Comparison of ENCODE assay signal across 33 mouse cellular contexts in the genomic region with DNA sequence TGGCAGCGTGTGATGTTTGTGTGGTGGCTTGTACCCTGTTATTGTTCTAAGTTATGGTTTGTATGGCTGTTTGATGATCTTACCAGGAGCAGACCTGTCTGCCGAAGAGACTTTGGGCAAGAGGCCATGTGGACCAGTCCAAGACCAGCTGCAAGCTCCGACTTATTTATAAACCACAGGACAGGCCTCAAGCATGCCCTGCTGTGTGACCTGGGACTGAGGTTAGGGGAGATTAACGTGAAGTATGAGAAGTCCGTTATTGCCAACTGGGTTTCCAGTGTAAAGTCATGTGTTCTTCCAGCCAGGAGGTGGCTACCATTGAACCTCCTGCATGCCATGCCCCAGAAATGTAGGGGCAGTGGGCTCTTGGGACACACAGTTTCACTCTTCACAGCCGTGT. TPM values are rescaled to one million over a fixed set of nuclear protein-coding genes. Genes with fewer than 3 reads are reported as not detected.
DNase-seq lines count a peak whose midpoint lies in the region; ATAC-seq and TF ChIP-seq lines count a peak whose summit lies in the region.
"Had no signal": no experiment of that assay in that cellular context is flagged by ENCODE, and none has a peak within 500 bp of the region (broad histone marks: within the 10 kb centered on the region; RNA-seq: fewer than 3 reads in every experiment).

No protein-coding gene starts in this region.

- H3K4me3 ChIP-seq in heart, embryonic 11.5 days (ENCODE audit: low read depth, low read length): no peak overlapping the region
- H3K4me3 ChIP-seq in layer of hippocampus, adult 2 months: no peak overlapping the region
- H3K4me3 ChIP-seq: embryonic facial prominence, embryonic 12.5 days; forebrain, embryonic 10.5 days; hindbrain, embryonic 13.5 days; liver, embryonic 12.5 days; midbrain, embryonic 12.5 days; neural tube, embryonic 13.5 days; stomach, embryonic 15.5 days had no signal

- intact Hi-C loops in gastrocnemius, postnatal 14 days (cut with DNase I; ENCODE audit: low total_unique reads): no loop called here
- intact Hi-C loops in heart, postnatal 14 days (cut with DNase I): no loop called here

- no peaks in the 10 kb centered on the region for H3K36me3 ChIP-seq in heart, embryonic 11.5 days (ENCODE audit: control insufficient read depth, insufficient read depth, low read length)
- H3K36me3 ChIP-seq: embryonic facial prominence, embryonic 12.5 days; forebrain, embryonic 10.5 days; hindbrain, embryonic 13.5 days; liver, embryonic 12.5 days; midbrain, embryonic 12.5 days; neural tube, embryonic 13.5 days; stomach, embryonic 15.5 days had no signal

- 85% methylated on average over 6 of the region's 6 CpGs for WGBS in heart, embryonic 11.5 days (ENCODE audit: insufficient replicate concordance)

- ATAC-seq in heart, embryonic 11.5 days (replicated peaks; ENCODE audit: insufficient number of reproducible peaks, low FRiP score, low TSS enrichment): no peak
- ATAC-seq: CD4-positive, CD25-positive, alpha-beta regulatory T cell, adult 4 months; forebrain, postnatal 0 days; intestine, postnatal 0 days; liver, embryonic 12.5 days; liver, postnatal 0 days had no signal

- TF ChIP-seq CTCF in layer of hippocampus, adult 2 months (conservative IDR thresholded peaks at IDR 0.05): no peak

- H3K4me1 ChIP-seq in heart, embryonic 11.5 days (ENCODE audit: control insufficient read depth, insufficient read depth, low read length): no peaks in the 10 kb centered on the region
- H3K4me1 ChIP-seq: embryonic facial prominence, embryonic 12.5 days; forebrain, embryonic 10.5 days; hindbrain, embryonic 13.5 days; liver, embryonic 12.5 days; megakaryocyte, embryonic 14.5 days; midbrain, embryonic 12.5 days; neural tube, embryonic 13.5 days; stomach, embryonic 15.5 days had no signal

- H3K4me2 ChIP-seq in heart, embryonic 11.5 days: no peak overlapping the region
- H3K4me2 ChIP-seq: embryonic facial prominence, embryonic 12.5 days; hindbrain, embryonic 13.5 days; liver, embryonic 12.5 days; midbrain, embryonic 12.5 days; neural tube, embryonic 13.5 days; stomach, embryonic 15.5 days had no signal

- no peaks in the 10 kb centered on the region for H3K27me3 ChIP-seq in heart, embryonic 11.5 days (ENCODE audit: control insufficient read depth, insufficient read depth, low read length)
- H3K27me3 ChIP-seq: embryonic facial prominence, embryonic 12.5 days; hindbrain, embryonic 13.5 days; liver, embryonic 12.5 days; midbrain, embryonic 12.5 days; neural tube, embryonic 13.5 days; stomach, embryonic 15.5 days had no signal

- no peak overlapping the region for H3K9ac ChIP-seq in heart, embryonic 11.5 days (ENCODE audit: low read depth, low read length)
- H3K9ac ChIP-seq: embryonic facial prominence, embryonic 12.5 days; forebrain, postnatal 0 days; hindbrain, embryonic 13.5 days; liver, embryonic 12.5 days; liver, postnatal 0 days; midbrain, embryonic 12.5 days; neural tube, embryonic 13.5 days; stomach, embryonic 15.5 days had no signal

- H3K27ac ChIP-seq in heart, embryonic 11.5 days (ENCODE audit: low read depth, low read length): no peak overlapping the region
- H3K27ac ChIP-seq in layer of hippocampus, adult 2 months: no peak overlapping the region
- H3K27ac ChIP-seq: embryonic facial prominence, embryonic 12.5 days; forebrain, embryonic 10.5 days; hindbrain, embryonic 13.5 days; liver, embryonic 12.5 days; midbrain, embryonic 12.5 days; neural tube, embryonic 13.5 days; stomach, embryonic 15.5 days had no signal

- DNase-seq in heart, adult 8-10 months (ENCODE audit: low spot score): peak; percentile 35
- peak; percentile 67 for DNase-seq in gastrocnemius, postnatal 14 days
- peak; percentile 20 to 46 for DNase-seq in heart, postnatal 14 days
- DNase-seq in urinary bladder, postnatal 14 days (ENCODE audit: low spot score): no peak
- DNase-seq in kidney, postnatal 10 days: no peak
- DNase-seq in layer of hippocampus, adult 2 months (ENCODE audit: low spot score in 2 of 2): no peak
- DNase-seq: adrenal gland, postnatal 14 days; cerebellum, adult 11-12 months; cerebellum, adult 9-11 months; embryo, embryonic 11 days; forebrain, postnatal 0 days; kidney, adult 9 months; kidney, postnatal 25 days; left cerebral cortex, postnatal 4 days; liver, postnatal 0 days; lung, postnatal 4 days; retina, postnatal 1 day; right cerebral cortex, postnatal 14 days had no signal

- H3K9me3 ChIP-seq in heart, embryonic 11.5 days (replicated peaks; ENCODE audit: control insufficient read depth, low read length): no peaks in the 10 kb centered on the region
- H3K9me3 ChIP-seq: embryonic facial prominence, embryonic 12.5 days; forebrain, embryonic 10.5 days; hindbrain, embryonic 13.5 days; liver, embryonic 12.5 days; midbrain, embryonic 12.5 days; neural tube, embryonic 13.5 days; stomach, embryonic 15.5 days had no signal

RNA-seq across cellular contexts. Expression of gene Slc16a9, which starts 14.5 kb away (rescaled TPM):
- 1 to 10 TPM; 2.3 to 4.3 (median 3.8) TPM for total RNA-seq in heart, adult 8-10 months (2022)
- 0.53 and 0.79 TPM in 2 replicates for polyA plus RNA-seq in heart, embryonic 11.5 days (2014; fragmentation: Nextera tagmentation; extraction: Ambion mirVana)
- total RNA-seq in gastrocnemius, postnatal 14 days (2021): 1 to 10 TPM; 5.9 to 6.0 TPM
- 1 to 10 TPM; 3.0 to 3.5 TPM for total RNA-seq in heart, postnatal 14 days (2021)
- total RNA-seq in layer of hippocampus, adult 2 months (2021): 1 to 10 TPM; 1.8 to 3.1 TPM
- polyA plus RNA-seq: CD4-positive, CD25-positive, alpha-beta regulatory T cell, adult 4 months had no signal

RNA-seq across cellular contexts. Expression of gene Mrln, which starts 25.9 kb away (rescaled TPM):
- 1 to 10 TPM; 1.9 to 4.2 (median 3.0) TPM for total RNA-seq in heart, adult 8-10 months (2022)
- 0.49 and 0.77 TPM in 2 replicates for polyA plus RNA-seq in heart, embryonic 11.5 days (2014; fragmentation: Nextera tagmentation; extraction: Ambion mirVana)
- 100 to 1,000 TPM in 1 of 2 experiments, 10 to 100 TPM in 1; 97.0 to 105 TPM for total RNA-seq in gastrocnemius, postnatal 14 days (2021)
- 1 to 10 TPM in 1 of 2 experiments, under 1 TPM in 1; 0.98 to 3.1 TPM for total RNA-seq in heart, postnatal 14 days (2021)
- total RNA-seq in layer of hippocampus, adult 2 months (2021): not detected
- total RNA-seq: adrenal gland, postnatal 14 days; granulocyte monocyte progenitor cell, adult 5-6 weeks; layer of hippocampus, adult 8-10 months; layer of hippocampus, postnatal 25 days; left cerebral cortex, adult 8-10 months had no signal
- polyA plus RNA-seq: CD4-positive, CD25-positive, alpha-beta regulatory T cell, adult 4 months; intestine, postnatal 0 days had no signal

Comparison
In these comparisons a context has a peak if more than half of its experiments do, and no peak if none do; other contexts are left out.
1. DNase-seq: peak in heart, adult 8-10 months (single experiment), gastrocnemius, postnatal 14 days (single experiment) and heart, postnatal 14 days (2 of 2); none in urinary bladder, postnatal 14 days (single experiment), kidney, postnatal 10 days (single experiment) and layer of hippocampus, adult 2 months (0 of 2).
2. RNA of gene Mrln, which starts 25.9 kb away (total RNA-seq): 97.0 to 105 TPM in gastrocnemius, postnatal 14 days; 0.98 to 3.1 TPM in heart, postnatal 14 days, 1.9 to 4.2 TPM in heart, adult 8-10 months and not detected in layer of hippocampus, adult 2 months; every median in the first group is over 10 times any median in the second.